Mouse (Mus musculus): ENCODE results near the gene Tmem54.

GRCm38 (mm10) chr4:129129387-129129786 lies 24.0 kb downstream of the Tmem54 start:
- TF ChIP-seq POLR2A (IDR thresholded peaks at IDR 0.05; ENCODE audit: insufficient read depth, low read depth, low read length) (no peak), CTCF (IDR thresholded peaks at IDR 0.05) (no peak), EP300 (IDR thresholded peaks at IDR 0.05; ENCODE audit: insufficient read depth, low read depth, low read length) (no peak)
